26 mouse cellular contexts compared by ENCODE assay signal in genomic region chr2:129398176-129398575, GRCm38 (mm10). TPM values are rescaled to one million over a fixed set of nuclear protein-coding genes. Genes with fewer than 3 reads are reported as not detected.
A peak's percentile ranks its signal among the peaks of the same experiment; 100 is the strongest.
DNase-seq lines count a peak whose midpoint lies in the region; TF ChIP-seq lines count a peak whose summit lies in the region.
"Had no signal": no experiment of that assay in that cellular context is flagged by ENCODE, and none has a peak within 500 bp of the region (broad histone marks: within the 10 kb centered on the region; RNA-seq: fewer than 3 reads in every experiment).

No protein-coding gene starts in this region.

- 75% methylated on average over 3 of the region's 3 CpGs for WGBS in heart, adult 2 months

- TF ChIP-seq RAD21 in CH12.LX (IDR thresholded peaks at IDR 0.05; ENCODE audit: low read depth, low read length), result no peak
- no peak for TF ChIP-seq RAD21 in MEL (IDR thresholded peaks at IDR 0.05; ENCODE audit: low read depth, low read length)

- dilution Hi-C loops in CH12.LX (cut with MboI; ENCODE audit: extremely low pct_ligation_motif_present, extremely low pct_unique_long_range_greater_than_20kb, low sequenced_read_pairs), result no loop called here

- no peaks in the 10 kb centered on the region; the same call in 1 of the 2 replicates for H3K27me3 ChIP-seq in heart, adult 2 months (ENCODE audit: control insufficient read depth, insufficient read depth, low read length)
- H3K27me3 ChIP-seq in CH12.LX (replicated peaks), result no peaks in the 10 kb centered on the region
- H3K27me3 ChIP-seq in MEL (ENCODE audit: control insufficient read depth in 1 of 2, insufficient read depth in 2 of 2, low read length in 2 of 2), result peaks cover 0 to 2% of the 10 kb centered on the region in 2 experiments; a peak in 1 of 4 replicates
- H3K27me3 ChIP-seq: embryonic facial prominence, embryonic 13.5 days; embryonic facial prominence, embryonic 15.5 days; forebrain, embryonic 12.5 days had no signal

- TF ChIP-seq EP300 in heart, adult 2 months (IDR thresholded peaks at IDR 0.05; ENCODE audit: insufficient read depth, low read depth, low read length), result no peak
- TF ChIP-seq EP300 in CH12.LX (IDR thresholded peaks at IDR 0.05; ENCODE audit: low read length), result no peak
- TF ChIP-seq EP300 in MEL (IDR thresholded peaks at IDR 0.05; ENCODE audit: low read depth in 1 of 2, low read length in 2 of 2), result no peak

- peak overlapping the region; percentile 87 for H3K4me2 ChIP-seq in CH12.LX (ENCODE audit: insufficient read depth, low read depth, poor library complexity, severe bottlenecking)
- H3K4me2 ChIP-seq: embryonic facial prominence, embryonic 13.5 days; embryonic facial prominence, embryonic 15.5 days; forebrain, embryonic 12.5 days had no signal

- TF ChIP-seq CTCF in heart, adult 2 months (IDR thresholded peaks at IDR 0.05), result no peak
- TF ChIP-seq CTCF in CH12.LX (conservative IDR thresholded peaks at IDR 0.05 in 1 of 2, IDR thresholded peaks at IDR 0.05 in 1 of 2; ENCODE audit: low read depth in 2 of 2, low read length in 2 of 2) (no peak), MEL (IDR thresholded peaks at IDR 0.05 in 2 of 3, conservative IDR thresholded peaks at IDR 0.05 in 1 of 3; ENCODE audit: control insufficient read depth in 1 of 3, insufficient read depth in 1 of 3, low read depth in 2 of 3, low read length in 3 of 3, poor library complexity in 1 of 3, severe bottlenecking in 1 of 3) (no peak)

- in situ Hi-C loops in CH12.LX (cut with MboI; ENCODE audit: low pct_ligation_motif_present, low pct_unique_long_range_greater_than_20kb, low sequenced_read_pairs), result no loop called here

- no peaks in the 10 kb centered on the region for H3K36me3 ChIP-seq in heart, adult 2 months (ENCODE audit: control insufficient read depth, insufficient read depth, low read length)
- peaks cover 0 to 1% of the 10 kb centered on the region in 2 experiments for H3K36me3 ChIP-seq in CH12.LX (replicated peaks in 1 of 2; ENCODE audit: control insufficient read depth in 1 of 2, insufficient read depth in 1 of 2, low read length in 1 of 2)
- H3K36me3 ChIP-seq in MEL (ENCODE audit: control insufficient read depth in 1 of 2, insufficient read depth in 2 of 2, low read length in 2 of 2), result no peaks in the 10 kb centered on the region
- H3K36me3 ChIP-seq: embryonic facial prominence, embryonic 13.5 days; embryonic facial prominence, embryonic 15.5 days; forebrain, embryonic 10.5 days; forebrain, embryonic 12.5 days had no signal

- intact Hi-C loops in heart, adult 2 months (cut with DNase I), result no loop called here
- intact Hi-C loops in gastrocnemius, postnatal 36 days (cut with DNase I), result no loop called here

- no peak overlapping the region for H3K9ac ChIP-seq in heart, adult 2 months (ENCODE audit: low read depth, low read length)
- H3K9ac ChIP-seq in CH12.LX (ENCODE audit: insufficient read depth, low read depth) (peak overlapping the region; percentile 40; the same call in 1 of the 2 replicates), MEL (ENCODE audit: control insufficient read depth, low read depth, low read length, poor library complexity, severe bottlenecking) (no peak overlapping the region)
- H3K9ac ChIP-seq: embryonic facial prominence, embryonic 13.5 days; embryonic facial prominence, embryonic 15.5 days; forebrain, embryonic 12.5 days had no signal

- DNase-seq in heart, adult 11 months, result peak; percentile 63
- no peak for DNase-seq in heart, adult 2 months
- DNase-seq in 416B (ENCODE audit: low read depth), result peak; percentile 21
- peak; percentile 87 for DNase-seq in CH12.LX (ENCODE audit: extremely low read depth)
- peak; percentile 37 for DNase-seq in MEL (ENCODE audit: low read depth, low spot score)
- DNase-seq in gastrocnemius, postnatal 36 days, result no peak
- no peak for DNase-seq in right cerebral cortex, adult 18-20 months
- DNase-seq: adrenal gland, adult 2 months; adrenal gland, postnatal 10 days; adrenal gland, postnatal 25 days; B cell, adult 2 months; cerebellum, adult 11 months; cerebellum, adult 18-20 months; cerebellum, adult 8-10 months; cerebellum, adult 9-11 months; cerebellum, postnatal 14 days; cerebellum, postnatal 36 days; embryo, embryonic 11 days had no signal

- H3K79me2 ChIP-seq in heart, adult 2 months (replicated peaks; ENCODE audit: control insufficient read depth, insufficient read depth, low read length), result no peaks in the 10 kb centered on the region
- H3K79me2 ChIP-seq in CH12.LX (replicated peaks; ENCODE audit: control insufficient read depth, extremely low read depth, insufficient read depth, poor library complexity, severe bottlenecking) (no peaks in the 10 kb centered on the region), MEL (ENCODE audit: control insufficient read depth, insufficient read depth, low read length, poor library complexity) (no peaks in the 10 kb centered on the region)

- TF ChIP-seq POLR2A in heart, adult 2 months (IDR thresholded peaks at IDR 0.05; ENCODE audit: insufficient read depth, low read depth, low read length), result no peak
- TF ChIP-seq POLR2A in CH12.LX (IDR thresholded peaks at IDR 0.05; ENCODE audit: low read depth, low read length), result peak; percentile 75
- no peak for TF ChIP-seq POLR2A in MEL (IDR thresholded peaks at IDR 0.05; ENCODE audit: control insufficient read depth in 1 of 2, insufficient read depth in 1 of 2, low read depth in 1 of 2, low read length in 2 of 2, poor library complexity in 1 of 2)

- no peaks in the 10 kb centered on the region for H3K4me1 ChIP-seq in heart, adult 2 months (ENCODE audit: control insufficient read depth, insufficient read depth, low read length)
- H3K4me1 ChIP-seq in CH12.LX (ENCODE audit: control insufficient read depth in 1 of 2, insufficient read depth in 2 of 2) (peaks cover 0 to 8% of the 10 kb centered on the region in 2 experiments; a peak in 1 of 4 replicates), MEL (ENCODE audit: control insufficient read depth in 1 of 2, insufficient read depth in 2 of 2, low read length in 2 of 2) (peaks cover 0 to 7% of the 10 kb centered on the region in 2 experiments; a peak in 1 of 4 replicates)
- H3K4me1 ChIP-seq: embryonic facial prominence, embryonic 13.5 days; embryonic facial prominence, embryonic 15.5 days; forebrain, embryonic 10.5 days; forebrain, embryonic 12.5 days had no signal

- no peak overlapping the region for H3K4me3 ChIP-seq in heart, adult 2 months
- H3K4me3 ChIP-seq in CH12.LX (replicated peaks in 1 of 3; ENCODE audit: low read depth in 2 of 3, low read length in 2 of 3, poor library complexity in 1 of 3), result peak overlapping the region; percentile 52 to 61 (median 55)
- H3K4me3 ChIP-seq in MEL (ENCODE audit: control insufficient read depth in 1 of 2, insufficient read depth in 1 of 2, low read depth in 2 of 2, low read length in 2 of 2), result no peak overlapping the region
- H3K4me3 ChIP-seq: embryonic facial prominence, embryonic 13.5 days; embryonic facial prominence, embryonic 15.5 days; erythroblast, embryonic 14.5 days; forebrain, embryonic 10.5 days; forebrain, embryonic 12.5 days had no signal

- H3K27ac ChIP-seq in heart, adult 2 months, result no peak overlapping the region
- H3K27ac ChIP-seq in CH12.LX (ENCODE audit: insufficient read depth, low read depth), result no peak overlapping the region
- H3K27ac ChIP-seq in MEL (ENCODE audit: control insufficient read depth, low read depth, low read length), result no peak overlapping the region
- H3K27ac ChIP-seq: embryonic facial prominence, embryonic 13.5 days; embryonic facial prominence, embryonic 15.5 days; forebrain, embryonic 10.5 days; forebrain, embryonic 12.5 days had no signal

- H3K9me3 ChIP-seq in CH12.LX (replicated peaks; ENCODE audit: low read length), result no peaks in the 10 kb centered on the region
- H3K9me3 ChIP-seq in MEL (replicated peaks; ENCODE audit: insufficient read depth, low read length), result no peaks in the 10 kb centered on the region
- H3K9me3 ChIP-seq: embryonic facial prominence, embryonic 13.5 days; embryonic facial prominence, embryonic 15.5 days; forebrain, embryonic 10.5 days; forebrain, embryonic 12.5 days had no signal

TF ChIP-seq in CH12.LX, 34 proteins besides CTCF, POLR2A, EP300 and RAD21 (continues in another document):
- TF ChIP-seq ELF1 (IDR thresholded peaks at IDR 0.05; ENCODE audit: low read depth, low read length) (peak; percentile 57; the same call in 1 of the 2 replicates), TBP (conservative IDR thresholded peaks at IDR 0.05; ENCODE audit: low read depth, low read length) (peak; percentile 74), SMC3 (IDR thresholded peaks at IDR 0.05; ENCODE audit: low read depth, low read length) (no peak), MXI1 (IDR thresholded peaks at IDR 0.05; ENCODE audit: low read depth, low read length) (no peak; the same call in 1 of the 2 replicates), TCF12 (IDR thresholded peaks at IDR 0.05; ENCODE audit: low read depth, low read length) (0 out of 2 replicates have a peak, but pooled peaks have one; percentile 39), ETS1 (conservative IDR thresholded peaks at IDR 0.05; ENCODE audit: low read depth, low read length) (no peak), CHD1 (IDR thresholded peaks at IDR 0.05; ENCODE audit: low read depth, low read length) (no peak), CHD2 (IDR thresholded peaks at IDR 0.05; ENCODE audit: low read length) (peak; percentile 46; the same call in 1 of the 2 replicates)

TF ChIP-seq in MEL, 35 proteins besides CTCF, POLR2A, EP300 and RAD21:
- no peak for TF ChIP-seq TAL1 (IDR thresholded peaks at IDR 0.05; ENCODE audit: low read length)
- no peak for TF ChIP-seq ZC3H11A (IDR thresholded peaks at IDR 0.05; ENCODE audit: low read depth, low read length)

RNA-seq across cellular contexts. Expression of gene Il1b, which starts 27.2 kb away (rescaled TPM):
- under 1 TPM; 0.27 to 0.94 TPM for total RNA-seq in heart, adult 2 months (2021)
- polyA plus RNA-seq in heart, adult 2 months (2012; rRNA removed), result 0.86 and 1.3 TPM in 2 replicates
- total RNA-seq in CH12.LX (2012; rRNA removed) (0.13 TPM in 1 of 2 replicates, not detected in the other), CH12.LX (2014; rRNA removed) (0.44 and 0.80 TPM in 2 replicates), MEL (2012; rRNA removed) (0.12 and 0.20 TPM in 2 replicates)
- polyA plus RNA-seq in CH12.LX (2012; ENCODE audit: insufficient read length, low read depth) (0.23 and 0.65 TPM in 2 replicates), MEL (2012; ENCODE audit: insufficient read depth in 1 of 2, insufficient read length in 2 of 2, low read depth in 1 of 2, low replicate concordance in 2 of 2, missing spikeins in 1 of 2) (under 1 TPM in 1 of 2 experiments, not detected in 1; 0.26 TPM)
- total RNA-seq in gastrocnemius, postnatal 36 days (2021), result not detected
- total RNA-seq: adrenal gland, postnatal 25 days; ES-E14 had no signal
- polyA plus RNA-seq: erythroblast, embryonic 14.5 days; forebrain, embryonic 10.5 days; forebrain, embryonic 12.5 days; forebrain, embryonic 14.5 days; forebrain, embryonic 16.5 days had no signal

Comparison
In these comparisons a context has a peak if more than half of its experiments do, and no peak if none do; other contexts are left out.
1. DNase-seq: peak in heart, adult 11 months (single experiment), 416B (single experiment), CH12.LX (single experiment) and MEL (single experiment); none in heart, adult 2 months (0 of 2), gastrocnemius, postnatal 36 days (0 of 2) and right cerebral cortex, adult 18-20 months (single experiment).
2. H3K4me3 ChIP-seq: peak in CH12.LX (3 of 3); none in heart, adult 2 months (single experiment) and MEL (0 of 2).